Mouse (Mus musculus): Measurements from ENCODE around the gene Cmbl. TPM values are rescaled to one million over a fixed set of nuclear protein-coding genes. Genes with fewer than 3 reads are reported as not detected.

The Cmbl gene
- polyA plus RNA-seq, 1 experiment = 6.0 TPM

DNA sequence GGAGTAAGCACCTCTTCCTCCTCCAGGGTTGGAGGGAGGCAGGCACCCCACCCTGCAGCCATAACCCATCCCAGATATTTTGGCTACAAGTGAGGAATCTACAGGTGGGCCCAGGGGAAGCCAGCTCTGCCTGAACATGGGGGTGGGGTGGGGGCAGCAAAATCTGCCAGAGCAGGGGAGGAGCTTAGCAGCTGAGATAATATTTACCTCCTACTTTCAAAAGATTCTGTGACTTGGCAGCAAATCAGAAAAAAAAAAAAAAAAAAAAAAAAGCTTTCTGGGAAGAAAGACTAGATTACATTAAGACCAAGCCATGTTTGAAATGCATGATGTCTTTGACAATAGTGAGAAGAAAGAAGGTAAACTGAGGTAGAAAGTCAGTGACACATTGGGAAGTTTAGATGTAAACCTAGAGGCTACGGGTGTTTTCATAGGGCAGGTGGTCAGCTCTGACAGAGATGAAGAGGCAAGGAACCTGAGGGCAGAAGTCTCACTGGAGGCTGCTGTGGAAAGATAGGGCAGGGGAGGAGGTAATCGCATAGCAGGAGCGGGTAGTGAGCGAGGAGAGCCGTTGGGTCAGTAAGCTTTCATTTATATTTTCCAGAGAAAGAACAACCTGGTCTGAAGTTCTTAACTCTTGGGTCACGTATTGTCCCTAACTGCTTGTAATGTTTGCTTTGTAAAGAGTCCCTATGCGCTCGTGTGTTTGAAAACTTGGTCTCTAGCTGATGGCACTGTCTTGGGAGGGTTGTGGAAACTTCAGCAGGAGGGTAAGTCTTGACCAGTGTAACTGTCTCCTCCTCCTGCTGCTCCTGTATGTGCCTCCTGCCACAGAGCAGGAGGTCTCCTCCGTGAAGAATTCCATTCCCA lies 25.3 kb upstream of the Cmbl start:
- Histone ChIP-seq H3K27ac (ENCODE audit: insufficient read depth, low read depth, low read length) (no peak overlapping the region), H3K4me1 (ENCODE audit: control insufficient read depth, insufficient read depth, low read length) (peaks cover 35% of the 10 kb centered on the region), H3K4me3 (ENCODE audit: insufficient read depth, low read length) (no peak overlapping the region)
- no peak for TF ChIP-seq CTCF (IDR thresholded peaks at IDR 0.05; ENCODE audit: low read depth, low read length)
- TF ChIP-seq POLR2A (IDR thresholded peaks at IDR 0.05; ENCODE audit: borderline replicate concordance, low read depth, low read length) = no peak

DNA sequence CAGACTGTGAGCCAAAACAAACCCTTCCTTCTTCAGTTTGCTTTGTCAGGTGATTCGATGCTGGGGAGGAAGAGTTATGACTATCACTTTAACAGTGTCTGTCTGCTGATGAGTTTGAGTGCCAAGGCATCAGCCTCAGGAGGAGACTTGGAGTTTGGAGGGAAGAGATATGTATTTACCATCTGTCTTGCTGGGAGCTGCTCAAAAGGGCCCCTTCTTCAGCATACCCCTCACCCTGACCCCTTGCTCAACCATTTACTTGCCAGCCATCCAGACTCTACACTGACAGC lies 24.7 kb upstream of the Cmbl start:
- Histone ChIP-seq H3K27ac (ENCODE audit: insufficient read depth, low read depth, low read length) (no peak overlapping the region), H3K4me1 (ENCODE audit: control insufficient read depth, insufficient read depth, low read length) (peaks cover 33% of the 10 kb centered on the region), H3K4me3 (ENCODE audit: insufficient read depth, low read length) (no peak overlapping the region)
- no peak for TF ChIP-seq CTCF (IDR thresholded peaks at IDR 0.05; ENCODE audit: low read depth, low read length)
- no peak for TF ChIP-seq POLR2A (IDR thresholded peaks at IDR 0.05; ENCODE audit: borderline replicate concordance, low read depth, low read length)

GRCm38 (mm10) chr15:31542013-31542958 lies 22.9 kb upstream of the Cmbl start:
- no peak for TF ChIP-seq CTCF (IDR thresholded peaks at IDR 0.05; ENCODE audit: low read depth, low read length)
- TF ChIP-seq POLR2A (IDR thresholded peaks at IDR 0.05; ENCODE audit: borderline replicate concordance, low read depth, low read length) = no peak
- Histone ChIP-seq H3K4me3 (ENCODE audit: insufficient read depth, low read length) (no peak overlapping the region), H3K4me1 (ENCODE audit: control insufficient read depth, insufficient read depth, low read length) (peaks cover 26% of the 10 kb centered on the region), H3K27ac (ENCODE audit: insufficient read depth, low read depth, low read length) (peak overlapping the region; percentile 69)

DNA sequence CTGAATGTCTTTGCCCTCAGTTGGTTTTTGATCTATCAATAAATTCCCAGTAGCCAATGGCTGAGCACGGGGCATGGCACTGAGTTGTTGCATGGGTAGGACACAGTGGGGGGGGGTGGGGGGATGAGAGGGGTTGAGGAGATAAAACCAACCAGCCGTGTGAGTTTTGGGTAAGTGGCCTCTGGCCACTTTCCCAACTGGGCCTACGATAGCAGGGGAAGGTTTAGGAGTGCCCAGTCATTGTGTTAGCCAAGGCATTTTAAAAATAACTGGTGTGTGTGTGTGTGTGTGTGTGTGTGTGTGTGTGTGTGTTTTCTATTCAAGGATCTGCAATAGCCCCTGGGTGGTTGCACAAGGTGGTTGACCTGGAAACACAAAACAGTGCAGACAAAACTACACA lies 21.9 kb upstream of the Cmbl start:
- no peak for TF ChIP-seq POLR2A (IDR thresholded peaks at IDR 0.05; ENCODE audit: borderline replicate concordance, low read depth, low read length)
- TF ChIP-seq CTCF (IDR thresholded peaks at IDR 0.05; ENCODE audit: low read depth, low read length) = no peak
- H3K4me1 ChIP-seq (ENCODE audit: control insufficient read depth, insufficient read depth, low read length) = peaks cover 27% of the 10 kb centered on the region

GRCm38 (mm10) chr15:31545058-31545457 lies 20.1 kb upstream of the Cmbl start:
- TF ChIP-seq CTCF (IDR thresholded peaks at IDR 0.05; ENCODE audit: low read depth, low read length) (no peak), POLR2A (IDR thresholded peaks at IDR 0.05; ENCODE audit: borderline replicate concordance, low read depth, low read length) (no peak)
- Histone ChIP-seq H3K4me1 (ENCODE audit: control insufficient read depth, insufficient read depth, low read length) (peaks cover 25% of the 10 kb centered on the region), H3K27ac (ENCODE audit: insufficient read depth, low read depth, low read length) (no peak overlapping the region), H3K4me3 (ENCODE audit: insufficient read depth, low read length) (no peak overlapping the region)

More for the DNA sequence above, 21.9 kb upstream of the Cmbl start:
- Histone ChIP-seq H3K27ac (ENCODE audit: insufficient read depth, low read depth, low read length) (no peak overlapping the region), H3K4me3 (ENCODE audit: insufficient read depth, low read length) (no peak overlapping the region)

DNA sequence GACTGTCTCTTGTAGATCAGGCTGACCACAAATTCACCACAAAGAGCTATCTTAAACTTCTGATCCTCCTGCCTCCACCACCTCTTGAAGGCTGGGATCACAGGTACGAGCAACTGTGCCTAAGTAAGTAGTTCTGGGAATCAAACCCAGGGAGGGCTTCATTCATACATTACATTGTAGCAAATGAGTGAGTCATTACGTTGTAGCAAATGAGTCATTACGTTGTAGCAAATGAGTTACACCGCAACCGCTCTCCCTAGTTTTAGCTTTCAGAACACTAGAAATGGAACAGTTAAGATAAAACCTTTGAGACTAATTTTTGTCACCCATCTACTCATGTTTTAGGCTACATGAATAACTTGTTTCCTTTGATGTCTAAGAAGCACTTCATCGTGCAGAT lies 18.9 kb upstream of the Cmbl start:
- Histone ChIP-seq H3K4me1 (ENCODE audit: control insufficient read depth, insufficient read depth, low read length) (peaks cover 25% of the 10 kb centered on the region), H3K4me3 (ENCODE audit: insufficient read depth, low read length) (no peak overlapping the region), H3K27ac (ENCODE audit: insufficient read depth, low read depth, low read length) (no peak overlapping the region)
- TF ChIP-seq POLR2A (IDR thresholded peaks at IDR 0.05; ENCODE audit: borderline replicate concordance, low read depth, low read length) = no peak
- TF ChIP-seq CTCF (IDR thresholded peaks at IDR 0.05; ENCODE audit: low read depth, low read length) = no peak

DNA sequence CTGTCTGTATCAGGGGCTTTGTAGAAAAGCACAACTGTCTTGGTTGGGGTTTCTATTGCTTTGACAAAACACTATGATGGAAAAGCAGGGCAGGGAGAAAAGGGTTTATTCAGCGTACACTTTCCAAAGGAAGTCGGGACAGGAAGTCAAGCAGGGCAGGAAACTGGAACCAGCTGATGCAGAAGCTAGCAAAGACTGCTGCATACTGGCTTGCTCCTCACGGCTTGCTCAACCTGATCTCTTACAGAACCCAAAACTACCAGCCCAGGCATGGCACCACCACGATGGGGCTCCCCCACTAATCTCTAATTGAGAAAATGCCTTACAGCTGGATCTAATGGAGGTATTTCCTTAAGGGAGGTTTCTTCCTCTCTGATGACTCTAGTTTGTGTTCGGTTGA lies 17.8 kb upstream of the Cmbl start:
- H3K4me1 ChIP-seq (ENCODE audit: control insufficient read depth, insufficient read depth, low read length) = peaks cover 17% of the 10 kb centered on the region
- TF ChIP-seq POLR2A (IDR thresholded peaks at IDR 0.05; ENCODE audit: borderline replicate concordance, low read depth, low read length) (no peak), CTCF (IDR thresholded peaks at IDR 0.05; ENCODE audit: low read depth, low read length) (no peak)
- no peak overlapping the region for H3K27ac ChIP-seq (ENCODE audit: insufficient read depth, low read depth, low read length)
- no peak overlapping the region for H3K4me3 ChIP-seq (ENCODE audit: insufficient read depth, low read length)

- H3K27ac ChIP-seq (ENCODE audit: insufficient read depth, low read depth, low read length) = no peak overlapping the region
- H3K4me3 ChIP-seq (ENCODE audit: insufficient read depth, low read length) = no peak overlapping the region
- peaks cover 15% of the 10 kb centered on the region for H3K4me1 ChIP-seq (ENCODE audit: control insufficient read depth, insufficient read depth, low read length)
- TF ChIP-seq POLR2A (IDR thresholded peaks at IDR 0.05; ENCODE audit: borderline replicate concordance, low read depth, low read length) (no peak), CTCF (IDR thresholded peaks at IDR 0.05; ENCODE audit: low read depth, low read length) (no peak)
Measured at GRCm38 (mm10) chr15:31550381-31550780, 14.8 kb upstream of the Cmbl start.

DNA sequence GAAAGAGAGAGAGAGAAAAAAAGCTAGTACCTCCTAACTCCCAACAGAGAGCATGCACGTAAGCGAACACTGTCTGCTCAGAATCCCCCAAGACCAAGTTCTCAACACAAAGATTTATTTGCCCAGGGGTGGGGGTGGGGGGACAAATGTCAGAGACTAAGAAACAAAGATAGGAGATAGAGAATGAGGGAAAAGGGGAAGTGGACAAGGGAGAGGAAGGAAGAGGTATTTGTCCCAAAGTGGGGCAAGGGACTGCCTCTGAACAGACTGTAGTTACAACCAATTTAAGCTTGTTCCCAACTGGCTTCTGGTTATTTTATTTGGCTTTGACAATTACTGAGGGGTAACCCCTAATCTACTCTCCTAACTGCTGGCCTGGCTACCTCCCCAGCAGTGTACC lies 10.3 kb upstream of the Cmbl start:
- Histone ChIP-seq H3K4me3 (ENCODE audit: insufficient read depth, low read length) (no peak overlapping the region), H3K4me1 (ENCODE audit: control insufficient read depth, insufficient read depth, low read length) (peaks cover 8% of the 10 kb centered on the region), H3K27ac (ENCODE audit: insufficient read depth, low read depth, low read length) (no peak overlapping the region)
- TF ChIP-seq POLR2A (IDR thresholded peaks at IDR 0.05; ENCODE audit: borderline replicate concordance, low read depth, low read length) (no peak), CTCF (IDR thresholded peaks at IDR 0.05; ENCODE audit: low read depth, low read length) (no peak)

- TF ChIP-seq POLR2A (IDR thresholded peaks at IDR 0.05; ENCODE audit: borderline replicate concordance, low read depth, low read length) (no peak), CTCF (IDR thresholded peaks at IDR 0.05; ENCODE audit: low read depth, low read length) (no peak)
- Histone ChIP-seq H3K27ac (ENCODE audit: insufficient read depth, low read depth, low read length) (no peak overlapping the region), H3K4me1 (ENCODE audit: control insufficient read depth, insufficient read depth, low read length) (peaks cover 22% of the 10 kb centered on the region), H3K4me3 (ENCODE audit: insufficient read depth, low read length) (no peak overlapping the region)
Measured at GRCm38 (mm10) chr15:31561390-31561789, 3.8 kb upstream of the Cmbl start.

Data from bone marrow macrophage, adult 2 months (primary cell).